ENCODE assay signal across 8 mouse cellular contexts in the genomic region with DNA sequence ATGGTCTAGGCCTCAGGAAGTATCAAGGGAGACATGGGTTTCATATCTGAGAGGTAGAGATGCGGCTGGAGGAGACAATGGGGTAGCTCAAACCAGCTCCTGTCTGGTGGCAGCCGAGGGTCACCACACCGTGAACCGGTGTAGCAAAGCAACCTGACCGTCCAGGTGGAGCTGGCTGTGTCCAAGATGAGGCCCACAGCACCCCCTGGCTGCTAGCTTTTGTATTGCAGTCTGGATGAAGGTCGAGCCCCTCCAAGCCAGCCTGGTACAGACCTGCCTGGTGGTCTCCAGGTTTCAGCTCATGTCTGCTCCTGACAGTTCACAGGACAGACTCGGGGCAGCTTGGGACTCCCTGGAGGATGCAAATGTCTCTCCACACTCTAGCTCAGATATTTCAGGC. TPM values are rescaled to one million over a fixed set of nuclear protein-coding genes. Genes with fewer than 3 reads are reported as not detected.
DNase-seq lines count a peak whose midpoint lies in the region; ATAC-seq and TF ChIP-seq lines count a peak whose summit lies in the region.

No protein-coding gene starts in this region.

- no peak overlapping the region for H3K9ac ChIP-seq in neural tube, embryonic 15.5 days (replicated peaks)
- no peak overlapping the region for H3K9ac ChIP-seq in intestine, embryonic 14.5 days (ENCODE audit: low read length)
- no peak overlapping the region for H3K9ac ChIP-seq in liver, adult 2 months (ENCODE audit: low read depth, low read length)

- H3K4me3 ChIP-seq in neural tube, embryonic 15.5 days (replicated peaks): no peak overlapping the region
- H3K4me3 ChIP-seq in intestine, embryonic 14.5 days (ENCODE audit: low read depth, low read length): no peak overlapping the region
- no peak overlapping the region for H3K4me3 ChIP-seq in liver, adult 2 months (ENCODE audit: insufficient read depth, low read depth, low read length)
- no peak overlapping the region for H3K4me3 ChIP-seq in olfactory bulb, adult 2 months (ENCODE audit: insufficient read depth, low read depth, low read length)

- TF ChIP-seq CTCF in liver, adult 2 months (IDR thresholded peaks at IDR 0.05; ENCODE audit: low read depth, low read length): peak; percentile 90
- TF ChIP-seq CTCF in olfactory bulb, adult 2 months (IDR thresholded peaks at IDR 0.05; ENCODE audit: insufficient read depth, low read depth, low read length): peak; percentile 83

- no peak overlapping the region for H3K27ac ChIP-seq in neural tube, embryonic 15.5 days (replicated peaks)
- no peak overlapping the region for H3K27ac ChIP-seq in intestine, embryonic 14.5 days (ENCODE audit: low read depth)
- no peak overlapping the region for H3K27ac ChIP-seq in liver, adult 2 months (replicated peaks; ENCODE audit: insufficient read depth, low read depth, low read length)
- no peak overlapping the region for H3K27ac ChIP-seq in olfactory bulb, adult 2 months (ENCODE audit: insufficient read depth, low read depth, low read length)

- H3K4me2 ChIP-seq in neural tube, embryonic 15.5 days: no peak overlapping the region
- no peak overlapping the region for H3K4me2 ChIP-seq in intestine, embryonic 14.5 days (ENCODE audit: low read length)

- TF ChIP-seq POLR2A in liver, adult 2 months (IDR thresholded peaks at IDR 0.05; ENCODE audit: extremely low read depth, insufficient read depth, low read length): no peak
- TF ChIP-seq POLR2A in olfactory bulb, adult 2 months (IDR thresholded peaks at IDR 0.05; ENCODE audit: insufficient read depth, low read depth, low read length): no peak

- H3K36me3 ChIP-seq in neural tube, embryonic 15.5 days: peaks cover 53% of the 10 kb centered on the region
- peaks cover 59% of the 10 kb centered on the region for H3K36me3 ChIP-seq in intestine, embryonic 14.5 days (ENCODE audit: control insufficient read depth, insufficient read depth, low read length)
- peaks cover 7% of the 10 kb centered on the region; the same call in 1 of the 2 replicates for H3K36me3 ChIP-seq in liver, adult 2 months (ENCODE audit: control insufficient read depth, insufficient read depth, low read length)

- no peak for ATAC-seq in neural tube, embryonic 15.5 days (ENCODE audit: low FRiP score)
- ATAC-seq in intestine, embryonic 14.5 days (replicated peaks; ENCODE audit: low FRiP score, low TSS enrichment, low read depth): 0 out of 2 replicates have a peak, but pooled peaks have one; percentile 5

- peak; percentile 79 for DNase-seq in neural tube, embryonic 10.5 days (ENCODE audit: extremely low spot score, low spot score)
- DNase-seq in adrenal gland, postnatal 4 days (ENCODE audit: low spot score in 2 of 2): peak; percentile 38 to 45
- peak; percentile 75 for DNase-seq in embryo, embryonic 9.5 days (ENCODE audit: extremely low spot score)
- peak; percentile 89 for DNase-seq in intestine, embryonic 14.5 days (ENCODE audit: low spot score)
- no peak for DNase-seq in liver, adult 2 months (ENCODE audit: extremely low read depth, low read depth, low spot score)
- DNase-seq in thymus, postnatal 36 days: peak; percentile 64 to 71

- H3K79me2 ChIP-seq in liver, adult 2 months (ENCODE audit: control insufficient read depth, insufficient read depth, low read length): no peaks in the 10 kb centered on the region

- WGBS in neural tube, embryonic 15.5 days: 66% methylated on average over 7 of the region's 7 CpGs
- 61% methylated on average over 7 of the region's 7 CpGs for WGBS in intestine, embryonic 14.5 days
- WGBS in liver, adult 2 months: 64% methylated on average over 7 of the region's 7 CpGs
- WGBS in olfactory bulb, adult 2 months: 49% methylated on average over 7 of the region's 7 CpGs

- H3K4me1 ChIP-seq in neural tube, embryonic 15.5 days: peaks cover 6% of the 10 kb centered on the region; the same call in 1 of the 2 replicates
- H3K4me1 ChIP-seq in intestine, embryonic 14.5 days (replicated peaks; ENCODE audit: control insufficient read depth, insufficient read depth, low read length): no peaks in the 10 kb centered on the region
- no peaks in the 10 kb centered on the region for H3K4me1 ChIP-seq in liver, adult 2 months (ENCODE audit: control insufficient read depth, insufficient read depth, low read length)
- peaks cover 34% of the 10 kb centered on the region for H3K4me1 ChIP-seq in olfactory bulb, adult 2 months (ENCODE audit: control insufficient read depth, insufficient read depth, low read length)

- no peaks in the 10 kb centered on the region for H3K9me3 ChIP-seq in neural tube, embryonic 15.5 days (replicated peaks)
- no peaks in the 10 kb centered on the region for H3K9me3 ChIP-seq in intestine, embryonic 14.5 days (ENCODE audit: control insufficient read depth, low read length)

- H3K27me3 ChIP-seq in neural tube, embryonic 15.5 days (replicated peaks): no peaks in the 10 kb centered on the region
- no peaks in the 10 kb centered on the region for H3K27me3 ChIP-seq in intestine, embryonic 14.5 days (replicated peaks; ENCODE audit: control insufficient read depth, insufficient read depth, low read length)
- no peaks in the 10 kb centered on the region for H3K27me3 ChIP-seq in liver, adult 2 months (ENCODE audit: control insufficient read depth, insufficient read depth, low read length)

RNA-seq across cellular contexts. Expression of a gene that starts 11.5 kb away (rescaled TPM):
- polyA plus RNA-seq in neural tube, embryonic 15.5 days (2015; fragmentation: Nextera tagmentation; extraction: Ambion mirVana): 6.7 and 7.7 TPM in 2 replicates
- total RNA-seq in adrenal gland, postnatal 4 days (2021): 1 to 10 TPM; 5.0 to 5.2 TPM
- 3.0 and 4.7 TPM in 2 replicates for polyA plus RNA-seq in intestine, embryonic 14.5 days (2014; fragmentation: Nextera tagmentation; extraction: Ambion mirVana)
- not detected in 2 replicates for total RNA-seq in liver, adult 2 months (2014; rRNA removed)
- polyA plus RNA-seq in liver, adult 2 months (2012; rRNA removed): 0.22 and 0.24 TPM in 2 replicates
- polyA plus RNA-seq in olfactory bulb, adult 2 months (2012; ENCODE audit: insufficient read depth, insufficient read length, low replicate concordance, missing spikeins): not detected in 2 replicates
